Mouse (Mus musculus) forelimb bud, embryonic 11.5 days (tissue): ENCODE measurements around the gene Umod.

Source experiments
- DNase-seq: peaks from one replicate; pipeline ENCODE4 v3.0.0-alpha.2; 2012; ENCODE audit warnings: low read depth, low spot score

Umod gene

DNA sequence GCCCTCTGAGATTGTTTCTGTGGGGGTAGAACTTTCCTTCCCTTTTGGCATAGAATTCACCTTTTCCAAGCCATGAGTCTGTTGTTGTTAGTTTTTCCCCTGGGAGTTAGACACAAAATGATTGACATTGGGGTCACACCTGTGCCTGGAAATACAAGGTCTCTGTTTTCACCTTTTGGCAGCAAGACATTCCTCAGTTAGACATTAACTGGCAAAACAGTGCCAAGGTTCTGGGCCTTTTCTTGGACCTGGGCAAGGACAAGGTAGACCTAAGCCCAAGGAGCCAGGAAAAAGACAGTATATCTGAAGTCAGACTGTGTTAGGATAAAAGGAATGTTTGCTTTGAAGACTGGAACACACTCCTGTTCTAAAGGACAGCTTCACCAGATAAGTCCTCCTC lies at the start of gene Umod:
Gene Umod, minus strand, starts transcription at position 27 of the 400 bp plus-strand sequence.
- no peak for DNase-seq

DNA sequence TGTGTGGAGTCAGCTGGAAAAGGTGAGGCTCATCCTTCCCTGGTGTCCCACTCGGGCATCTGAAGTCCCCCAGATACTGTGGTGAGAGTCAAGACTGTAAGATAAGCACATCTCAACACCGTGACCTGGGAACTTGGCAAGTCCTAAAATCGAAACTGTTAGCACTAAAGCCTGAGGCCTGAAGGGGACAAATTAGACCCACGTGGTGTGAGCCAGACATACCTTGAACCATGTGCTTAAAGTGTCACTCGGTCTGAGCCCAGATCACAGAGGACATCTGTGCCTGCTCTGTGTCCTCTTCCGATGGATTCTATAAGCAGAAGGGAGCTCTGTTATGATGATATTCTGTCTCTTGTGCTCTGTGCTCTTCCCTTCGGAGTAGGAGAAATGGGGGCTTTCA lies 49.5 kb upstream of the Umod start:
- DNase-seq: no peak

DNA sequence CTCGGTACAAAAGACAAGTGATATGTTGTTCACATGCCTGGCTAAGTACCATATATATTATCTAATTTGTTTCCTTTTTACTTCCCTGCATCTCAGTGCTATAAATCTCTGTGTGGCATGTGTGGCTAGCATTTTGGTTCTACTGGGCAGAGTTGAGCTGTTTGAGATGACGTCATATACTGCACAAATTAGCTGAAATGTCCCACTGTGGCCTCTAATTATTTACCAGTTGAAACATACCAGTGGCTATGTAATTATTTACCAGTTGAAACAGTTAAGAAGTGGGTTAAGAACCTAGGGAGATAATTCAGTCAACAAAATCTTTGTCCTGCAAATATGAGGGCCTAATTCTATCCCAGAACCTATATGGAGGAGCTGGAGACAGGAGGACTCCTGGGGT lies 48.5 kb upstream of the Umod start:
- DNase-seq: no peak

DNA sequence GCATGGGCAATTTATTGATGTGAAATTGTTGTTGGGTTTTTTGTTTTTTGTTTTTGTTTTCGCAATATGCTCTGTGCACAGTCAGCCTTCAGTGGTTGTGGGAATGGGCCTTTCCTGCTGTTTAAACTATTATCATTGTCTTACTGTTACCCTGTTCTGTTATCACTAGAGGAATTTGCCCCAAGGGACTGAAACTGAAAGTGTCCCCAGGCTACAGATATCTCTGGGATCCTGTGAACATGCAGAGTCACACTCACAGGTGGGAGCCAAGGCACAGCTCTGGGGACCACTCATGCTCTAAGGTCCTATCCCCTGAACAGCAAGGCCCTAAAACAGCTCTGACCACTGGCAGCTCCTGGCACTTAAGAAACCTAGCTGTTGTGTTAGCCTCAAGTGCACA lies 48.1 kb upstream of the Umod start:
- DNase-seq: no peak

DNA sequence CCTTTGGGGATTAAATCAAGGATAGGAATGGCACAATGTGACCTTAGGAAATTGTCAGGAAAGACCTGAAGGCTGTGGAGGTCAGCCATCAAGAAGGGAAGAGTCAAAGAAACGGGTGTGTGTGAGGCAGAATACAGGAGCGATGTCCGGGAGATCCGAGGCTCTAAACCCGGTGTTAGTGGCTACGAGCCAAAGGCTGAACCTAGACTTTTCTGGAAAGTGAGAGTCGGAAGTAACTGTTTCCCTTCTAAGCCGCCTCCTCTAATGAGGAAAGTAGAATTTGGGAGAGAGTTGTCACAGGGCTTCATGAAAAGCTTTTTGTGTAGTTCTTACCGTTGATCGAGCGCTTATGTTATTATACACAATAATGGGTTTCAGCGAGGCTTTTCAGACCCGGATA lies 47.4 kb upstream of the Umod start:
- no peak for DNase-seq

DNA sequence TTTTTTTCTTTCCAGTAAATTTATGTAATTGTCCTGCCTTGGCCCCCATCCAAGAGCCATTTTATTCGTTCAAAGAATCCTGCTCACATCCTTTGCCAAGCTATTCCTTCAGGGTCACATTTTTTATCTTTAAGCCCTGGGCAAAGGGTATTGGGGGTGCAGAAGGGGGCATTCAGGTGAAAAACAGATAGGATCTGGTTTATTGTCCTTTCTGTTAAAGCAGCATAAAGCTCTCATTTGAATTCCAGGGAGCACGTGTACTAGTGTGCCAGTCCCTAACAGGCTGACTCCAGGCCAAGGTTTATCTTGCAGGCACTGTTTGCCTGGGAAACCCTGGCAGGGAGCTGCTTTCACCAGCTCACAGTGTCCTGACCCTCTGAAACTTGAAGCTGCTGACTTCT lies 46.8 kb upstream of the Umod start:
- DNase-seq: no peak

DNA sequence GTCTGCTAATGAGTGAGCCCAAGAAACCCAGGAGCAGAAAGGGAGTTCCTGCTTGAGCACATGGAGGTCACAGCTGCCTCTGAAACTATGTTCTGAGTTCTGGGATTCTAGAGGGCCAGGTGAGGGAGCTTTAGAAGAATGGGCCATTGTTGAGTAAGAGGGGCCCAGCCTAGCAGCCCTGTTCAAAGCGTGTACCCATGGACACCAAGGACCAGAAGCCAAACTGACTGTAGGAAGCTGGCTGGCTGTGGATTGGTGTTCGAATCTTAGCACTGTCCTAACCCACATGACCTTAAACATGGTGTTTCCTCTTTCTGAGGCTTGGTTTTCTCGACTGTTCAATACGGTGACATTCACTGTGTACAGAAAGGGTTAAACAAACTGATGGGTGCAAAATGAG lies 44.3 kb upstream of the Umod start, which contains the start of gene Pdilt:
Gene Pdilt, minus strand, starts transcription at position 101 of the 400 bp plus-strand sequence.
- DNase-seq: no peak

DNA sequence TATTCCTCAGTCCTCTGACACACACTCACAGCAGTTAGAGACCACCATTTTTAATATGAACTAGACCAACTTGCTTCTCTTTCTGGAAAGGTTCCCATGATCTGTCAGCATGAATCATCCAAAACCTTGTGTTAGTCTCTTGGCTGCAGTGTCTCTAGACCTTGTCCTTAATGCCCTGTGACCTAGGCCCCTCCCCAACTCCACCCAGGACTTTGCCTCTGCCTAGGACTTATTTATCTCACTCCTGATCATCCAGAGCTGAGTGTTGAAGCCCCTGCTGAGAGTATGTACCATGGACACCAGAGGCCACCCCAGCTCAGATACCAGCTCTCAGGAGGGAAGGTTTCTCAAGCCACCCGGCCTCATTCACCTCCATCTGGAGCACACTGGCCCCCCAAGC lies 43.3 kb upstream of the Umod start:
- no peak for DNase-seq

DNA sequence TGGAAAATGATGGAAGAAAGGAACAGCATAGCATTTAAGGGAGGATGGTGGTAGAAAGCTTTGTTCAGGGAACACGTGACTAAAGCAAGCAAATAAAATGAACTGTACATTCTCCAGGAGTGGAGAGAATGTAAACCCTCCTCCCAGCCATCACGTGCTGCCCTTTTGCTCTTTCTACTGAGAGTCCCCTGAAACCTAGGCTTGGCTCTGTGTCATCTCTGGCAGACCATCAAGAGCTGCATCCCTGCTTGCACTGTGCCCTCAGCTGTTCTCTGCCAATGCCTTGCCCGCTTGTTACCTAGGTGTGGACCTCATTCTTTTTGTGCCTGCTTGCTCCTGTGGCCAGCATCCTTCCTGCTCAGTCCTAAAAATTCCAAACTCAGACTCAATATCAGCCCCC lies 42.7 kb upstream of the Umod start:
- no peak for DNase-seq

DNA sequence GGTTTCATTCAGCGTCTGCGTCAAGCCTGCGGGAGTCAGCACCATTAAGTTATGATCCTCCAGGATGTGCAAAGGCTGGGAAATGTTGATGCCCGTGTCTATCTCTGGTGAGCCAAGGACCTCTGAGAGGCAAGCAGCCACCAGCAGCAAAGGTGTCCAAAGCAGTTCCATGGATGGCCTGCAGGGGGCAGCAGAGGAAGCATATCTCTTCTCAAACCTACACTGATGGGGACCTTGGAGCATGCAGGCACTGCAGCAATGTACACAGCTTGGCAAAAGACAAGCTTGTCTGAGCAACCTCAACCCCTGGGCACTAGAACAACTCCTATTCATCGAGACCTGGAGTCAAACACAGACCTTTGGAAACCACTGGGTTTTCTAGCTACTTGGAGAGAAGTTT lies 40.6 kb upstream of the Umod start:
- peak; percentile 32 for DNase-seq

DNA sequence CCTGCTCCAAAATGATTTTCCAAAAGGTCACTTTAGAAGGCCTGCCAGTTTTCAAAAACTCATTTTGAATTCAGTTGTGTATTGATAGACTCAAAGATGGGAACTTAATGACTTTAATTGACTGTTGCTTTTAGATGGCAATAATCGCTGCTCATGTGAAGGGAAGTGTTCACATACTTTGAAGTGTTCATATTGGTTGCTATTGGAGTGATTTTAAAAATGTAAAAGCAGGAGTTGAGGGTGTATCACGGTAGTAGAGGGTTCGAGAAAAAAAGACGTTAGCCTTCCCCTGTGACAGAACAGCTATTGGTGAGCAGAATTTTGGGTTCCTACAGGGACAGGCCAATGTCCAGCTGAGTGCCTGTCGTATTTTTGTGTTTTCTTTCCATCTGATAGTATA lies 40.1 kb upstream of the Umod start, which contains the start of gene Acsm5:
Gene Acsm5, plus strand, starts transcription at position 301 of the 400 bp plus-strand sequence.
- DNase-seq: no peak

DNA sequence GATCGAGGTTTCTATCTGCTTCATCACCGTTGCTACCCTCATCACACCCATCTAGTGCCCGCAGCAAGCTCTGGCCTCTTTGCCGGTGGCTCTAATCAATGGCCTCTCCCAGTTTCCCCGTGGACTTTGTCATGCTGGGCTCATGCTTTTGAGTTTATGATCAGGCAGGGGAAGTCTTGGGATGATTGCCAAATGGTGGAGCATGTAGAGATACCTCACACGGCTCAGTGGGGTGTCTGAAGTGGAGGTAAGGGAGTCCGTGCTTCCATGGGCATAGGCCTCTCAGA lies 37.1 kb upstream of the Umod start:
- DNase-seq: no peak

DNA sequence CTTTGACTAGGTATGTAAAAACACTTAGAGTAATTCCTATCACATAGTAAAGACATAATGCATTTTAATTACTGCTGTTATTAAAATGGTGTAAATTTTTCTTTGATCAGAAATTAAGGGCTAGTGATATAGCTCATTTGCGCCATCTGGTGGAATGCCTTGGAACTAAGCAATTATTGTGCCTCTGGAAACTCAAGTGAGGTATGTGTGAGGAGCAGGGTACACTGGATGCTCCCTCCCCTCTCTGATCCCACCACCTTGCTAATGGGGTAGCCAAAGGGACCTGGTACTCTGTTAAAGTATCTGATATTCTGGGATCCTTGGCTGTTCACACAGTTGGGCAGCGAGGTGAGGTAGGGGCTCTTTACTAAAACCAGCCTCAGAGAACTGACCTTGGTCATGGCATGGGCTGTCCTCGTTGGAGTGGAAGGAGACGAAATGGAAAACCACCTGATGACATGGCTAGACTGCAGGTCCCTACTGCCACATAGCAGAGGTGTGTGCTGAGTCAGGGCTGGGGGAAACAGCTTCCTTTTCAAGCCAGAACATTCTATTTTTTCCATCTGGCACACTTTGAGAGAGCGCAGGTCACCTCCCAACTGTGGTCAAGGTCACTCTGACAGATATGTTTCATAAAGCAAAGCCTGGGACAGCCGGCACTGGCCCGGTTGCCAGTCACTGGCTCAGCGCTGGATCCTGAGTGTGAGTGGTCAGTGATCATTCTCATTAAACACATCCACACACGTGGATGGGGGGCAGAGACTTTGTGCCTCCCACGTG lies 36.6 kb upstream of the Umod start:
- DNase-seq: peak; percentile 12

DNA sequence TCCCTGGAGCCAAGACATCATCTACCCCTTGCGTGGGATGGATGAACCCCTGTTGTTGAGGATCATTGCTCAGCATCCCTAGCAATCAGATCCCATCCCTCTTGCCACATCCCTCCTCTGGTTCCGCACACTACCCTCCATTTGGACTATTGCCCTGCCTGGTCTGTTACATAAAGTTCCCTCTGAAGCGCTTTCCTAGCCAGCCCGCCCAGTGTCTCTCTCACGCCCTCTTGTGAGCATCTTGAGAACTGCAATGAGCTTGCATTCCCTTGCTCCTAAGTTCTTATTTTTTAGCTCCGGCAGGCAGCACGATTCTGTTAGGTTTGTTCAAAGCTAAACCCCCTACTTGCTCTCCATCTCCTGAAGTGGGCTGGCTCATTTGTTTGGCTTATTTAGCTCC lies 34.0 kb upstream of the Umod start:
- peak; percentile 39 for DNase-seq

DNA sequence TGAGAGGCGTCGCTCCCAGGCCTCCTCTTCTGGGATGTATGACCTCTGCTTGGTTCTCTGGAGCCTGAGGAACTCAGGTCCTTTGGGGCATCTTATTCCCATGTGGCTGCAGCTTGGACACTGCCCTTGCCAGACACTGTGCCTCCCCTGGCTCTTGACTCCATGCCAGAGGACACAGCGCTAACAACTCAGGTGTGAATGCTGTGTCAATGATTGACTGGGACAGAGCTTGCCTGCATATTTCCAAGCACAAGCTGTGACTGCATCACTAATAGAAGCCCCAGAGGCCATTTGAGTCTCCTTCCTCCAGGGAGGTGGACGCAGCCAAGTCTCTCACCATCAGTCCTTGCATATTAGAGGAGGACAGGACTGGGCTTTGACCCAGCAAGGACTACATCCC lies 32.1 kb upstream of the Umod start:
- no peak for DNase-seq

DNA sequence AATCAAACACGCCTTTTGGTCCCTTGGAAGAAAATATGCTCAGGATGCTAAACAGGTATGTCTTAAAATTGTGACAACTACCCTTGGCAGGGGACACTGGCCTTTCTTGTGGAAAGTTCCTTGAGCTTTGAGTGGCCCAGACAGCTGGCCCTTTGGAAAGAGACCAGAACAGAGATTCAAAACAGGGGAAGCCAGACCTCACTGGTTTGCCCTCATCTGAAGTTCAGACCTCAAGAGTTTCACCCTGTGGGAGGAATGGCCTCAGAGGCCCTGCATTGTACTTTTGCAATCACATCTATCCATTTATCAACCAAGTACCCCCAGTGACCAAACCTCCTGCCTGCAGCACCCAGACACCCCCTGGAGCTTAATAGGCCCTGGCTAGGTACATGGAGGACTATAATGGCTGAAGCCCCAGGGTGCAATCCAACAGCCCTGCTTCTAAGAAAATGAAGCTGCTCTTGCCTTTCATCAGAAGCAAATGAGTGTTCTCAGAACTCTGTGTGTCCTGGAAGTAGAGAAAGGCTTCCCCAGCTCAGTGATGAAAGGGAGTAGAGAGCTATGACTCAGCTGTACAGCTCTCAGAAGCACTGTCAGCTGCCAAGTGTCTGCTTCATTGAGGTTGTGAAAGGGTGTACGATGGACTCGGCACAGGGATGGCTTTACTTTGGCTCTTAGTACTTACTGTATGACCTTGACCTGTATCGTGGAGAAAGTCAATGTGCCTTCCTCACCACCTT lies 11.1 kb upstream of the Umod start:
- no peak for DNase-seq

DNA sequence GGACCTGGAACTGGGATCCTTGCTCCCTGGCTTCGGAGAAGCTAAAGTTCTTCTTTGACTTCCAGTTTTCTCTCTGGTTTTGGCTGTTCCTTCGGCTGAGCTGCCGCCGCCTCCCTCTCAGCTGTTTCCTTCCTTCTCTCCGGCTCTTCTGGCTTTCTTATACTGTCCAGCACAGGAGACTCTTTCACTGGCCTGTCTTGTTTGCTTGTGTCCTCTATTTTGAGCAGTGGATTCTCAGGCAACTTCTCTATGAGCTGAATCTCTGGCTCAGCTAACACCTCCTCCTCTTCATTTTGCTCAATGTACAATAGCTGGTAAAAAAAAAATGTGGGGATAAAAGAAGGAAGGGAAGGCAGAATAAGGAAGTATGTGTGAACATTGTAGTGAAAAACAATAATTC lies 7.6 kb upstream of the Umod start:
- no peak for DNase-seq

DNA sequence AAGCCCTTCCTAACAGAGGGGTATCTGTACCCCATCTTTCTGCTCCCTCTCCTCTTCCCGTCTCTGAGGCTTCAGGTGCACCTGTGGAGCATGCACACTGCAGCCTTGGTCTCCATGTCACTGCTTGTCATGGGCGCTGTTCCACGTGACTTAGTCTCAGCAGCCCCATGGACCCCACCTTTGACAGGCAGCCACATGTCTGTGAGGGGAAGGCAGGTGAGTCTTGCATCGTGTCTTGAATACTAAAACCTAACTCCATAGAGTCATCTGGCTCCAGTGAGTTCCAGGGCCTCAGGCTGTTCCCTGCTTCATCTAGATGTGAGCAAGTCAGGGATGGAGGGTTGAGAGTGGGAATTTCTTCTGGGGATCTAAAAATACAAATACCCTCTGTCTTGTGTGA lies 5.1 kb upstream of the Umod start:
- no peak for DNase-seq

DNA sequence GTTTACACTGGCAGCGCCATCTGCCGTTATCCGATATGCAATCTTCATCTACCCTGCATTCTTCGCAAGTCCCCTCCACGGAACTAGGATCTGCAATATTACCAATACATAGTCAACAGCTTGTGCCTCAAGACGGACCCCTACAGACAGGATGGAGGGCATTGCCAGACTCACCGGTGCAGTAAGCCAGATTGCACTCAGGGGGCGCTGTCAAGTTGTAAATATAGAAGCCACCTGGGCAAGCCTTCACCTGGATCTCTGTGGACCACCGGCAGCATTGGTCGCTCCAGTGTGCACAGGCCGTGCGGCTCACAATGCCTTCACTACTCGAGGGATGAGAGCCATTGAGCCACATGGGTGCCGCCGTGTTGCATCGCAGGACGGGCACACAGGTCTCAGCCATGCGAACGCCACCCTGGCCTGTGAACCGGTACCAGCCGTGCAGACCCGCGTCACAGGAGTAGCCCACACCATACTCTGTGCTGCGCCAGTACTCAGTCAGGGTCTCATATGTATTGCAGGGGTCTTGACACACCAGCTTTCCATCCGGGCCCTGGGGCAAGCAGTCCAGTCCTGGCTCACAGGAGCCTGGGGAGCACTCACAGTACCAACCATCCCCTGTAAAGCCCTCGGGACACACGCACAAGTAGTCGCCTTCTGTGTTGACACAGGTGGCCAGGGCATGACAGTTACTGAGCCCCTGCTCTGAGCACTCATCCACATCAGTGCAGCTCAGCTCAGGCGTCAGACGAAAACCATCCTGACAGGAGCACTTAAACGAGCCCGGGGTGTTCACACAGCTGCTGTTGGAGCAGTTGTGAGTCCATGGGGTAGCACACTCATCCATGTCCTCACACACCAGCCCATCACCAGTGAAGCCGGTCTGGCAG lies 2.3 kb downstream of the Umod start:
- no peak for DNase-seq

DNA sequence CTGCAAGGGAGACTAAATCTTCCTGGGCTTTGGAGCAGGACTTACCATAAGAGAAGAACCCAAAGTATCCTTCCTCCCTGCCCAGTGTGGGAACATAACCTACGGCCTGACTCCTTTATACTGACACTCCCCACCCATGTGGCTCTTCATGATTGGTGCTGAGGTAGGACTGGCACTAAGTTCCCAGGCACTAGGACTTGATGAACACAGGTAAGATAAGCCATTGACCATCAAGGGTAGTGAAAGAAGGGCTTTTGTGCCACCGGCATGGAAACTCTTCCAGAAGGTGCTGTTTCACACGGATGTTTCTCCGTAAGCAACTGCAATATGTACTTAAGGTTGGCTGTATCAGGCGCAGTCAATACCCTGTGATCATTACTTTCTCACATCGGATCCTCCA lies 19.9 kb downstream of the Umod start, which contains the start of gene Gp2:
Gene Gp2, minus strand, starts transcription at position 101 of the 400 bp plus-strand sequence.
- no peak for DNase-seq

DNA sequence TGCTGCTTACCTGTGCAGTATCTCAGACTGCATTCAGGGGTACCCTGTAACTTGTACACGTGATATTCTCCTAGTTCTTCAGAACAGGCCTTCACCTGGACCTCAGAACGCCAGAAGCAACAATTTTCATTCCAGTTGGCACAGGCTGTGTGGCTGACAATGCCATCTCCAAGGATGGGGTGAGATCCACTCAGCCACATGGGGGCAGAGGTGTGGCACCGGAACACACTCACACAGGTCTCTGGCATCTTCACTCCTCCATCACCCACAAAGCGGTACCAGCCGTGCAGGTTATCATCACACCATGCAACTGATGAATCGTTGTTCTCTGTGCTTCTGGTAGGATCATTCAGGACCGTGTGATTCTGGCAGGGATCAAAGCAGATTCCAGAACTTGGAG lies 24.9 kb downstream of the Umod start:
- no peak for DNase-seq

DNA sequence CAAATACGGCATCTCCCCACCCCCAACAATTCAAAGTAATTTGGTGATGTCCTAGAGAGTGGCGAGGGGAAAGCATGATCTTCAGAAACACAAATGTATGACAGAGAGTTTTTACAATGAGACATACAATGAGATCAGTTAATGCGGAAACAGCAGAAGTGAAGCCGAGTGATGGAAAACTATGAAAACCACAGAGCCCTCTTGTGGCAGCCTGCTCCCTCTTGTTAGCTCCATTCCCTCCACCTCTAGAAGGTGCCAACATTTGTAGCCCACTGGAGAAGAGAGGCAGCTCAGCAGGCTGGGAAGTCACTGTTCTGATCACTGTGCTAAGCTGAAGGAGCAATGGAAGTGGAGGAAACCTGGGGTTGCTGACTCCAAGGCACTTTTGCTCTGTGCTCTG lies 35.2 kb downstream of the Umod start:
- no peak for DNase-seq
